ENCODE assay signal across 11 mouse cellular contexts in genomic region chr2:25913247-25913646, GRCm38 (mm10). TPM values are rescaled to one million over a fixed set of nuclear protein-coding genes. Genes with fewer than 3 reads are reported as not detected.
DNase-seq lines count a peak whose midpoint lies in the region; ATAC-seq lines count a peak whose summit lies in the region.
"Had no signal": no experiment of that assay in that cellular context is flagged by ENCODE, and none has a peak within 500 bp of the region (broad histone marks: within the 10 kb centered on the region; RNA-seq: fewer than 3 reads in every experiment).

No protein-coding gene starts in this region.

- no peak overlapping the region for H3K4me3 ChIP-seq in hindbrain, embryonic 11.5 days (ENCODE audit: low read depth, low read length)
- no peak overlapping the region for H3K4me3 ChIP-seq in hindbrain, embryonic 12.5 days
- H3K4me3 ChIP-seq in limb, embryonic 10.5 days = no peak overlapping the region
- H3K4me3 ChIP-seq: lung, embryonic 15.5 days; stomach, embryonic 15.5 days had no signal

- no peaks in the 10 kb centered on the region for H3K27me3 ChIP-seq in hindbrain, embryonic 11.5 days (ENCODE audit: control insufficient read depth, insufficient read depth, low read length)
- no peaks in the 10 kb centered on the region for H3K27me3 ChIP-seq in hindbrain, embryonic 12.5 days
- H3K27me3 ChIP-seq in limb, embryonic 10.5 days (ENCODE audit: low read depth, poor library complexity, severe bottlenecking) = no peaks in the 10 kb centered on the region
- H3K27me3 ChIP-seq: lung, embryonic 15.5 days; stomach, embryonic 15.5 days had no signal

- H3K36me3 ChIP-seq in hindbrain, embryonic 11.5 days (ENCODE audit: control insufficient read depth, insufficient read depth, low read length) = no peaks in the 10 kb centered on the region
- no peaks in the 10 kb centered on the region for H3K36me3 ChIP-seq in hindbrain, embryonic 12.5 days
- H3K36me3 ChIP-seq in limb, embryonic 10.5 days = no peaks in the 10 kb centered on the region
- H3K36me3 ChIP-seq: lung, embryonic 15.5 days; stomach, embryonic 15.5 days had no signal

- no peak overlapping the region for H3K4me2 ChIP-seq in hindbrain, embryonic 11.5 days (replicated peaks; ENCODE audit: low read depth, low read length)
- no peak overlapping the region for H3K4me2 ChIP-seq in hindbrain, embryonic 12.5 days (replicated peaks)
- H3K4me2 ChIP-seq: lung, embryonic 15.5 days; stomach, embryonic 15.5 days had no signal

- no peak overlapping the region for H3K9ac ChIP-seq in hindbrain, embryonic 11.5 days (ENCODE audit: low read depth, low read length)
- no peak overlapping the region for H3K9ac ChIP-seq in hindbrain, embryonic 12.5 days
- H3K9ac ChIP-seq: lung, embryonic 15.5 days; stomach, embryonic 15.5 days had no signal

- H3K27ac ChIP-seq in hindbrain, embryonic 11.5 days (ENCODE audit: low read depth, low read length) = no peak overlapping the region
- H3K27ac ChIP-seq in hindbrain, embryonic 12.5 days = no peak overlapping the region
- H3K27ac ChIP-seq in limb, embryonic 10.5 days = no peak overlapping the region
- H3K27ac ChIP-seq: lung, embryonic 15.5 days; stomach, embryonic 15.5 days had no signal

- ATAC-seq in hindbrain, embryonic 11.5 days (ENCODE audit: low FRiP score) = no peak
- ATAC-seq in hindbrain, embryonic 12.5 days (ENCODE audit: low FRiP score) = no peak
- no peak for ATAC-seq in erythroblast, adult 5-6 weeks (replicated peaks; ENCODE audit: low FRiP score, poor library complexity, severe bottlenecking)

- no peaks in the 10 kb centered on the region for H3K9me3 ChIP-seq in hindbrain, embryonic 11.5 days (ENCODE audit: control insufficient read depth, low read length)
- H3K9me3 ChIP-seq in hindbrain, embryonic 12.5 days (replicated peaks) = no peaks in the 10 kb centered on the region
- H3K9me3 ChIP-seq in limb, embryonic 10.5 days (replicated peaks) = no peaks in the 10 kb centered on the region
- H3K9me3 ChIP-seq: lung, embryonic 15.5 days; stomach, embryonic 15.5 days had no signal

- 55% methylated on average over 2 of the region's 2 CpGs for WGBS in hindbrain, embryonic 11.5 days
- WGBS in hindbrain, embryonic 12.5 days = 58% methylated on average over 2 of the region's 2 CpGs
- 65% methylated on average over 2 of the region's 2 CpGs for WGBS in limb, embryonic 10.5 days

- H3K4me1 ChIP-seq in hindbrain, embryonic 11.5 days (replicated peaks; ENCODE audit: control insufficient read depth, insufficient read depth, low read length) = no peaks in the 10 kb centered on the region
- H3K4me1 ChIP-seq in hindbrain, embryonic 12.5 days = no peaks in the 10 kb centered on the region; the same call in 1 of the 2 replicates
- no peaks in the 10 kb centered on the region for H3K4me1 ChIP-seq in limb, embryonic 10.5 days
- H3K4me1 ChIP-seq: lung, embryonic 15.5 days; stomach, embryonic 15.5 days had no signal

- DNase-seq in hindbrain, embryonic 11.5 days (ENCODE audit: low spot score) = peak; percentile 20
- peak; percentile 87 for DNase-seq in 416B (ENCODE audit: low read depth)
- peak; percentile 39 for DNase-seq in adipocyte (ENCODE audit: low spot score)
- DNase-seq in lung, postnatal 36 days = peak; percentile 11
- peak; percentile 75 for DNase-seq in thymus, postnatal 4 days
- no peak for DNase-seq in limb, embryonic 10.5 days (ENCODE audit: low spot score)

RNA-seq across cellular contexts. Expression of gene Kcnt1, which starts 49.7 kb away (rescaled TPM):
- 0.64 and 0.86 TPM in 2 replicates for polyA plus RNA-seq in hindbrain, embryonic 11.5 days (2014; fragmentation: Nextera tagmentation; extraction: Ambion mirVana)
- polyA plus RNA-seq in hindbrain, embryonic 12.5 days (2016; fragmentation: Nextera tagmentation; extraction: Ambion mirVana) = 2.9 and 4.6 TPM in 2 replicates
- total RNA-seq in erythroblast, adult 5-6 weeks (2015; ENCODE audit: low replicate concordance) = not detected in 2 replicates
- not detected in 2 replicates for total RNA-seq in erythroblast, adult 5-6 weeks (2017; ENCODE audit: low replicate concordance)
- polyA plus RNA-seq in limb, embryonic 10.5 days (2016; fragmentation: Nextera tagmentation; extraction: Ambion mirVana) = 0.20 TPM in 1 of 2 replicates, not detected in the other
- polyA plus RNA-seq: heart, embryonic 14.5 days had no signal
